Mouse (Mus musculus) adrenal gland, adult 2 months (tissue): Measurements from ENCODE around the gene Slmap. TPM values are rescaled to one million over a fixed set of nuclear protein-coding genes. Genes with fewer than 3 reads are reported as not detected.
"Not testable (repeated sequence)": the region's sequence is repeated elsewhere in the genome, so short reads cannot be mapped to it uniquely, and the experiment has no call there.

Source experiments
- DNase-seq: peaks from one replicate; pipeline ENCODE4 v3.0.0; 2021
- long read RNA-seq: library from polyadenylated mRNA; stranded (forward); transcript quantifications from one replicate; pipeline ENCODE4 v2.0.0, GENCODE M21; 2021
- polyA plus RNA-seq: library from polyadenylated mRNA; depleted of rRNA; stranded (reverse); fragments of >200 nt; gene quantifications from 2 replicates; pipeline ENCODE4 v1.2.3, GENCODE M21; 2012; rRNA removed
- total RNA-seq, 2 experiments: library from RNA; stranded (reverse); gene quantifications; 2 replicates each; pipeline ENCODE4 v1.2.3; 2021

Slmap gene
- total RNA-seq (10 to 100 TPM; 87.7 to 90.0 TPM), polyA plus RNA-seq (54.3 and 54.4 TPM in 2 replicates)
- long read RNA-seq, partial matches to known transcripts = 6 of 26 reads
- long read RNA-seq, other reads (novel, unspliced or antisense) = 19 of 26 reads

DNA sequence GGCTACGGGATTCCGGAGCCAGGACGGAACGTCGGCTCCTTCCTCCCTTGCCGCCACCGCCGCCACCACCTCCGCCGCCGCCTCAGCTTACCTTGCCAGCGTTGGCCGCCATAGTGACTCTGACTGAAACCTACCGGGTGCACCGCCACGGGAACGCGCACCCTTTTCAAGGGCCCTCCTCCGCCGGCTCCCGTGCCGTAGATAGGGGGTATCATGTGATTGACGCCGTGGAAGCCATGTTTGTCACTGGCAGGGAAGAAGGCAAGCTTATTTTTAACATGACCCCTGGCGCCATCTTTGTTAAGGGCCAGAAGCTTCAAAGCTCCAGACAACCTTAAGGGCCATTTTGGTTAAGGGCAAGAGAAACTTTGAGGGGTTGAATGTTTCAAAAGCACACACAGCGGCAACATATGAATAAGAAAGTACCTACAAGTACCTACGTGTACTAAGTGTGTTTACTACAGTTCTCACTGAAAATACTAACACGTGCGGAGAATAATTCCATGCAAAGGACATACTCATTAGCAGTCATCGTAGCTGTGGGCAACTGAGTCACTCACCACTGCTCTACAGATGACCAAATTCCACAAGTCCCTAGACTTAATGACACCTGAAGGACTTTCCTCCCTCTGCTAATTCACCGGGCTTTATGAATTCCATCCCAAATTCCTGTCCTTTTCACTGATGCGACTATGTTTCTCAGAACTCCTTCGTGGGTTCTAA is at the start of gene Slmap:
Slmap (minus strand) TSS at position 175 of the 723 bp plus-strand sequence.
- peak; percentile 98 for DNase-seq

GRCm38 (mm10) chr14:26583645-26584044 is 48.9 kb upstream of the Slmap start:
- no peak for DNase-seq

GRCm38 (mm10) chr14:26579346-26580343 is 44.9 kb upstream of the Slmap start:
- DNase-seq = peak; percentile 94

DNA sequence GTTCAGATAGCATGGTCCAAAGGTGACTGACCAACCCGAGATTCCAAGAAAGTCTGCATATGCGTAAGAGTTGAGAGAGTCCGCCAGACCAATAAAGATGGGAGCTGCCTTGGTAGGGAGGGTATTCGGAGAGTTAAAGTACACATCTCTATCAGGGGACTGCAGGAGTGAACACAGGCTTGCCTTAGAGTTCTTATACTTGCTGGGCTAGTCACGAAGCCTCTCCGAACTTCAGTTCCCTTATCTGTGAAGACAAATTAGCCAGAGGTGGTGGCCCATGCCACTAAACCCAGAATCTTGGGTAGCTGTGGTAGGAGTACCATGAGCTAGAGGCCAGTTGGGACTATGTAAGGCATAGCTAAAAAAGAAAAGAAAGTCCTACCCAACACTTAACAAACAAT is 44.1 kb upstream of the Slmap start:
- DNase-seq = no peak

DNA sequence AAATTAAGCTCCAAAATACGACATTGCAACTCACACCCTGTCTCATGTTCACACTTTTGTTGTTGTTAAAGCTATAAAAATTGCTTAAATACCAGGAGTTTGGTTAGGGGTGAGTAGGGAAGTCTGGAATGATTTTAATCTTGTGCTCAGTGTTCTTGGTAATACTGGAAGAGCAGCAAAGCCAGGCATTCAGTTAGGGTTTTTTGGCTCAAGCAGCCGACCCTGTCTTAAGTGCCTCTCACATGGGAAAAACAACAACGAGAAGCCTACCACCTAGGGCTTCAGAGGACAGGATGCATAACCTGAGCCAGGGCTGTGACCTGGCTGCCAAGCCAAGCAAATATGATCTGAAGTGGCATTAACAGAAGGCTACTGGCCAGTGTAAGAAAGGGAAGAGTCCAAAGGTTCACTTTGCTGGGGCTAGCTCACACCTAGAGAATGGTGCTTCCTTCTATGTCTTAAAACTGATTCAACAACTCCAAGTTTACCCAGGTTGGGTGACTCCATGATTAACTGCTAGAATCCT is 41.6 kb upstream of the Slmap start:
- DNase-seq = no peak

DNA sequence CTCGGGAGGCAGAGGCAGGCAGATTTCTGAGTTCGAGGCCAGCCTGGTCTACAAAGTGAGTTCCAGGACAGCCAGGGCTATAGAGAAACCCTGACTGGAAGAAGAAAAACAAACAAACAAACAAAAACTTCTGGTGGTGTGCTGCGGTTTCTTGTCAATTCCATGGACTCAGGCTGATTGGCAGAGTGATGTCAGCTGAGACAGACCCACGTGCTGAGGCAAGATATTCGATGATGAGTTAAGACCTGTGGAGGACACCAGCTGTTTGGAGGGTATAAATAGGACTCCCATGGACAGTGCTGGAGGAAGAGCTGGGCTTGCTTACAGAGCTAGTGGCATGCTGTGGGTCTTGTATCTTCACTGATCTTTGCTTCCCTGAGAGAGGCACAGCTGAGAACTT is 38.8 kb upstream of the Slmap start, which contains the start of gene Dennd6a:
Dennd6a (plus strand) TSS at position 301 of the 400 bp plus-strand sequence.
- DNase-seq = not testable (repeated sequence)

GRCm38 (mm10) chr14:26571951-26572675 is 37.4 kb upstream of the Slmap start:
- no peak for DNase-seq

DNA sequence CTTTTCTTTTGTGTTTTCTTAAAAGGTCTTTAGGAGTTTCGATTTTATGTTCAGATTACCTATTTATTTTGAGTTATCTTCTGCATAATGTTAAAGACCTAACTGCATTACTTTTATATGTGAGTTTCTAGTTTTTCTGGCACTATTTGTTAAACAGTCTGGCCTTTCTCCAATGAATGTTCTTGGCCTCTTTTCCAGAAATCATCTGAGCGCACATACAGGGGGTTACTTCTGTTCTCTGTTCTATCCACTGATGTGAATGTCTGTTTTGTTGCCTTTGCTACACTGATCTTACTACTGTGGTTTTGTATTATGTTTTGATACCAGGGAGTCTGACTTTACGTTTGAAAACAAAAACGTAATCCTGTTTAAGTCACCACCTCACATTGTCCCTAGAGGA is 35.1 kb upstream of the Slmap start:
- DNase-seq = no peak

GRCm38 (mm10) chr14:26562247-26562646 is 27.5 kb upstream of the Slmap start:
- DNase-seq = no peak

DNA sequence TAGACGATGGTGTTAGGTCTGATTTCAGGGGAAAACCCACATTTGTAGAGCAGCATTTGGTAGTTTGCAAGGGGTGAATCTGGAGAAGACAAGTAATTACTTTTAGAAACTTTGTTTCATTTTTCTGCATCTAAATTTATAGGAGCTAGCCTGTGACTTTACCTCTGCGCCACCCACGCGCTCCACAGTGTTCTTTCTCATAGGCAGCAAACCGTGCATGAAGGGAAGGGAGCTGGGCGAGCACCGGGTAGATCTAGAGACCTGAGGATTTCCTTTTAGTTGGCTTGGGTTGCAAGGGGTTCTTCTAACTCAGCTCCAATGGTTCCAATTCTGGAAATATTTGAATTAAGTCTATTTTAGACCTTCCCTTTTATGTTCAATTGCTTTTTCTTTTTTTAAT is 23.8 kb upstream of the Slmap start:
- DNase-seq = no peak

- peak; percentile 35 for DNase-seq
Observed at GRCm38 (mm10) chr14:26557581-26557980, 22.9 kb upstream of the Slmap start.

GRCm38 (mm10) chr14:26552853-26553252 is 18.1 kb upstream of the Slmap start:
- no peak for DNase-seq

DNA sequence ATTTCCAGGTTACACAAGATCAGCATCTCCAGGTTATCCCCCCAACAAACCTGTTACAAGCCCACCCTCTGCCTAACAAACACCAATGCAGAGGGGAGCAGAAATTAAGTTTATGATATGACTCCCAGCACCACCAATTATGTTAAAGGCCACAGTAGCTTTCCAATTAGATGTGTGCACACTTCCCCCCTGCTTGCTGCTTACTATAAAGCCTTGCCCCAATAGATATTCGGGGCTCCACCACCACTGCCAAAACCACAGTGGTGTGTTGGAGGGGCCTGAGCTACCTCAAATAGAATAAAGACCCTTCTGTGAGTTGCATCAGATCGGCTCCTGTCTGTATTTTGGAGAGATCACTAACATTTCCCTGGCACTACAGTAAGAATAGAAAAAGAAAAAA is 17.7 kb upstream of the Slmap start:
- DNase-seq = no peak

DNA sequence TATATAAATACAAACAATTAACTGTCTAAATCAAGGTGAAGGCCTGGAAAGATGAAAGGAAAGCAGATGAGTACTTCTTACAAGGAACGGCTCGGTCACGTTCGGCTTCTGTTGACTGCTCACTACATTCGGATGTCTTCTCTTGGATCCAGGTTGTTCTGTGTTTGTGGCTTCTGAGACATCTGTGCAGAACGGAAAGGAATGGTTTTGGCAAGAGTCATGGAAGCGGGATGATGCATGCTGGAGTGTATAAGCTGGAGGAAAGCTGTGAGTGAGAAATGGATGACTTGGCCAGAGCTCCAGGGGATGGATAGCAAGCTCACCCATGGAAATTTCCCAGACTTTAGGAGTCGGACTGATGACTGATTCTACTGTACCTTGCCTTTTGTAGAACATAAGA is 16.0 kb upstream of the Slmap start:
- DNase-seq = peak; percentile 7

DNA sequence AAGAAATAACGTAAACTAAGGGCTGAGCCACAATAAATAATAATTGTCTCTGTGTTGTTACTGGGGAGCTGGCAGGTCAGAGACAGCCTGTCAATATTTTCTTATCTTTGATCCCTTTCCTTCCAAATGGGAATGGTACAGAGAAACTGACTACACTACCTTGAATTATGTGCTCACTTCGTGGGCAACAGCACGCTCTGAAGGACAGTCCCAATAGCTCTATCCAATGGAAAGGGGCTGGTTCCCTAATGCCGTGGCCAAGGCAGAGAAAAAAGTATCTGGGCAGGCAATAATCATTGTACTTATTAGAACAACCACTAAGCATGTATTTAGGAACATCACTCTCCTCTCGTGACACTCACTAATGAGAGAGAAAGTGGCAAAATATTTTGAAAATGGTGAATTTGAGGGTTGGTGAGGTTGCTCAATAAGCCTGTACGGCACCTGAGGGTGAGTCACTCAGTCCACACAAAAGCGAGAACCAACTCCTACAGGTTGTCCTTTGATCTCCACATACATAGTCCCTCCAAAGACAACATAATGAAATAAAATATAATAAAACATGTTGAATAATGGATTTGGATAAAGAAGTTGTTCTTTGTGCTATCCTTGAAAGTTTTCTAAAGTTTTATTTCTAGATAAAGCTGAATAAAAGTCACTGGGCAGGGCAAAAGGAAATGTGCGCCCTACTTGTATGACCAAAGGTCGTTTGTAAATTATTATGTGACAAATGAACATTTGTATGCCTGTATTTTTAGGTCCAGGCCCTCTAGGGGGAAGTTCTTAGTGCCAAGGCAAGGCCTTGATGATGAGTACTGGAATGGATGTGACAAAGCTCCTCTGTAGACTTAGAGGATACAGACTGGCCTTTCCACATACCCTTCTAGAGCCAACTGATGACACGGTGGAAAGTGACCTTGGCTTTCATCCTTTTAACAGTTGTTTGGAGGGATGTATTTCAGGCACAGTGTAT is 13.1 kb upstream of the Slmap start:
- peak; percentile 45 for DNase-seq

DNA sequence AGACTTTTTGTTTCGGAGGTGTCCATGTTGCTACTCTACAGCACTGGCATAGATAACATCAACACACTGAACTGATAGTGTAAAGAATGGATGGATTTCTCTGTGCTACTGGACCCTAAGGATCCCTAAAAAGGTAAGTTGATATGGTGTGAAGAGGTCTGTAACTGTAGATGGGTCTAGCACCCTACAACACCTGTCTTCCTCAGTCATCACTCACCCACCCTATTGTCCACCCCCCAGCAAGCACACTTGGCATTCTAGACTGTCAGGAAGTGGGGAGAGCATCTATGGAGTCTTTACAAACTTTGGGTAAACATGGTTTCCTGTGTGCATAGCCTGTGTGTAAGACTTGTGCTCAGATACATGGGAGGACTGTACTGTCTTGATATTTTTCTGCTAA is 7.4 kb upstream of the Slmap start:
- no peak for DNase-seq

- DNase-seq = no peak
Observed at GRCm38 (mm10) chr14:26540577-26540976, 5.8 kb upstream of the Slmap start.

GRCm38 (mm10) chr14:26539241-26539640 is 4.5 kb upstream of the Slmap start:
- no peak for DNase-seq

- DNase-seq = peak; percentile 81
Observed at GRCm38 (mm10) chr14:26533821-26534756, 642 bp downstream of the Slmap start.
